Mouse (Mus musculus) midbrain, embryonic 11.5 days (tissue): ENCODE data around the gene Sos1. TPM values are rescaled to one million over a fixed set of nuclear protein-coding genes. Genes with fewer than 3 reads are reported as not detected.
A peak's percentile ranks its signal among the peaks of the same experiment; 100 is the strongest.

Experiments used
- ATAC-seq: fragments of 200-750 bp; cut with Nextera tagmentation; 2 replicates; pipeline ENCODE4 v1.8.0; 2017; ENCODE audit warnings: moderate TSS enrichment, moderate library complexity; ENCODE audit not compliant: low FRiP score
- DNase-seq: peaks from one replicate; pipeline ENCODE4 v3.0.0; 2015; ENCODE audit warnings: low spot score; ENCODE audit errors: missing footprints
- H3K27ac ChIP-seq: fragments of 300-500 bp; sonication (generic); 2 replicates; pipeline ENCODE4 v1.5.1; 2014; ENCODE audit warnings: low read depth, low read length
- H3K27me3 ChIP-seq: fragments of 300-500 bp; sonication (generic); 2 replicates; pipeline ENCODE4 v1.6.1; 2014; ENCODE audit warnings: mild to moderate bottlenecking, low read length, moderate library complexity, mixed read lengths; ENCODE audit not compliant: control insufficient read depth, insufficient read depth
- H3K36me3 ChIP-seq: fragments of 300-500 bp; sonication (generic); 2 replicates; pipeline ENCODE4 v1.6.1; 2014; ENCODE audit warnings: mild to moderate bottlenecking, low read length, moderate library complexity, mixed read lengths; ENCODE audit not compliant: control insufficient read depth, insufficient read depth
- H3K4me1 ChIP-seq: fragments of 300-500 bp; sonication (generic); 2 replicates; pipeline ENCODE4 v1.6.1; 2014; ENCODE audit warnings: low read length; ENCODE audit not compliant: control insufficient read depth, insufficient read depth
- H3K4me2 ChIP-seq: fragments of 300-500 bp; sonication (generic); 2 replicates; pipeline ENCODE4 v1.6.1; 2014; ENCODE audit warnings: mild to moderate bottlenecking, moderate library complexity
- H3K4me3 ChIP-seq: fragments of 300-500 bp; sonication (generic); 2 replicates; pipeline ENCODE4 v1.5.1; 2014; ENCODE audit warnings: low read depth, low read length
- H3K9ac ChIP-seq: fragments of 300-500 bp; sonication (generic); 2 replicates; pipeline ENCODE4 v1.6.1; 2014; ENCODE audit warnings: low read length
- H3K9me3 ChIP-seq: fragments of 300-500 bp; sonication (generic); 2 replicates; pipeline ENCODE4 v1.6.1; 2016; ENCODE audit warnings: low read length; ENCODE audit not compliant: control insufficient read depth
- WGBS: fragments of 180-500 bp; shearing (Covaris S2); extraction: QIAGEN DNeasy Blood & Tissue Kit; methylation state at CpG from one replicate; pipeline ENCODE4 v1.1.7; 2014; 5-methylcytosine and 5-hydroxymethylcytosine counted together
- polyA plus RNA-seq: library from polyadenylated mRNA; unstranded; fragments of >200 nt; fragmentation: Nextera tagmentation; extraction: Ambion mirVana; gene quantifications from 2 replicates; pipeline ENCODE4 v1.2.1, GENCODE M21; 2014

The Sos1 gene
- polyA plus RNA-seq, 1 experiment from 2014 or later: 8.9 TPM

DNA sequence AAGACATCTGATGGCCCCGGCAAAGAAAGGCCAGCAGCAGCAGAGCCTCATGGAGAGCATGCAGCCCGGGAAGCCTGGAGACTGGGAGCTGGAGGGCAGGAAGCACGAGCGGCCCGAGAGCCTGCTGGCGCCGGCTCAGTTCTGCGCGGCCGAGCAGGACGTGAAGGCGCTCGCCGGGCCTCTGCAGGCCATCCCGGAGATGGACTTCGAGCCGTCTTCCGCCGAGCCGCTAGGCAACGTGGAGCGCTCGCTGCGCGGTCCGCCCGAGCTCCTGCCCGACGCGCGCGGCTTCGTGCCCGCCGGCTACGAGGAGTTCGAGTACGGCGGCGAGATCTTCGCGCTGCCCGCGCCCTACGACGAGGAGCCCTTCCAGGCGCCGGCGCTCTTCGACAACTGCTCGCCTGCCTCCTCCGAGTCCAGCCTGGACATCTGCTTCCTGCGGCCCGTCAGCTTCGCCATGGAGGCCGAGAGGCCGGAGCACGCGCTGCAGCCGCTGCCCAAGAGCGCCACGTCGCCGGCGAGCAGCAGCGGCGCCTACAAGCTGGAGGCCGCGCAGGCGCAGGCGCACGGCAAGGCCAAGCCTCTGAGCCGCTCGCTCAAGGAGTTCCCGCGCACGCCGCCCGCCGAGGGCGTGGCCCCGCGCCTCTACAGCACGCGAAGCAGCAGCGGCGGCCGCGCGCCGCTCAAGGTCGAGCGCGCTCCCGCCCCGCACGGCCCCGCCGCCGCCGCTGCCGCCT is 107.1 kb downstream of the Sos1 start, which contains the start of gene Gm10190:
Gene Gm10190 (minus strand): TSS at position 553 of the 737 bp plus-strand sequence.
- DNase-seq: peak; percentile 99
- ATAC-seq: peak; percentile 99
- H3K4me2 ChIP-seq: peak within 1 kb of the TSS; percentile 67
- peaks cover 13% of the 10 kb centered on the region for H3K27me3 ChIP-seq
- peak within 1 kb of the TSS; percentile 41 for H3K4me3 ChIP-seq
- WGBS: 3% methylated on average over 99 of the region's 102 CpGs
- no peaks in the 10 kb centered on the region for H3K36me3 ChIP-seq
- H3K9ac ChIP-seq: peak within 1 kb of the TSS; percentile 78
- H3K27ac ChIP-seq: no peak within 1 kb of the TSS; the same call in 1 of the 2 replicates
- H3K9me3 ChIP-seq: no peaks in the 10 kb centered on the region; the same call in 1 of the 2 replicates
- peaks cover 2% of the 10 kb centered on the region; the same call in 1 of the 2 replicates for H3K4me1 ChIP-seq

- no peak overlapping the region for H3K4me2 ChIP-seq
- no peak for ATAC-seq
- no peak overlapping the region for H3K9ac ChIP-seq
- no peaks in the 10 kb centered on the region for H3K9me3 ChIP-seq
- H3K27me3 ChIP-seq: peaks cover 4% of the 10 kb centered on the region; the same call in 1 of the 2 replicates
- 77% methylated on average over 9 of the region's 9 CpGs for WGBS
- H3K36me3 ChIP-seq: no peaks in the 10 kb centered on the region
- H3K4me3 ChIP-seq: no peak overlapping the region
- H3K27ac ChIP-seq: no peak overlapping the region
- peaks cover 2% of the 10 kb centered on the region; the same call in 1 of the 2 replicates for H3K4me1 ChIP-seq
- no peak for DNase-seq
These were observed 111.6 kb downstream of the Sos1 start for GRCm38 (mm10) chr17:80368606-80369005.

GRCm38 (mm10) chr17:80367276-80367675 is 113.0 kb downstream of the Sos1 start:
- WGBS: 94% methylated on average over 5 of the region's 5 CpGs

DNA sequence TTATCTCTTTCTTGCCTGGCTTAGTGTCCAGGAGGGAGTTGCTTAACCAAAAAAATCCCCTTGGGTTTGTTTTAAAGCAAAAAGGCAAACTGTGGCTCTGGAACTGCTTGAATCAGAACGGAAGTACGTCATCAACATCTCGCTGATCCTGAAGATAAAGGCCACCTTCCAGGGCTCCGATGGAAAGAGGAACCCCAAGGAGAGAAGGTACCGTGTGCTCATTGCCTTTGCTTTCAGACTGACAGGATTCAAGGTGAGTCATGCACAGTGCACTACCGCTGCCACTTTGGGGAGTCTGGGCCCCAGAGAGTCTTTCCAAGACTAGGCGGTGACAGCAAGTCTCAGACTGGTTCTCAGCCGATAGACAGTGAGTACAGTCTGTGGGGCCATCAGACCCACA is 120.0 kb downstream of the Sos1 start:
- Histone ChIP-seq H3K27me3 (no peaks in the 10 kb centered on the region), H3K9me3 (no peaks in the 10 kb centered on the region), H3K4me2 (no peak overlapping the region), H3K4me3 (no peak overlapping the region), H3K4me1 (no peaks in the 10 kb centered on the region), H3K36me3 (no peaks in the 10 kb centered on the region), H3K9ac (no peak overlapping the region), H3K27ac (no peak overlapping the region)
- WGBS: 91% methylated on average over 8 of the region's 8 CpGs
- DNase-seq: no peak
- no peak for ATAC-seq

More at GRCm38 (mm10) chr17:80367276-80367675, 113.0 kb downstream of the Sos1 start:
- no peak overlapping the region for H3K27ac ChIP-seq
- no peak overlapping the region for H3K9ac ChIP-seq
- H3K4me2 ChIP-seq: no peak overlapping the region
- no peaks in the 10 kb centered on the region for H3K36me3 ChIP-seq
- H3K4me3 ChIP-seq: no peak overlapping the region
- no peaks in the 10 kb centered on the region for H3K4me1 ChIP-seq
- ATAC-seq: no peak
- H3K9me3 ChIP-seq: no peaks in the 10 kb centered on the region
- H3K27me3 ChIP-seq: no peaks in the 10 kb centered on the region; the same call in 1 of the 2 replicates
- no peak for DNase-seq

DNA sequence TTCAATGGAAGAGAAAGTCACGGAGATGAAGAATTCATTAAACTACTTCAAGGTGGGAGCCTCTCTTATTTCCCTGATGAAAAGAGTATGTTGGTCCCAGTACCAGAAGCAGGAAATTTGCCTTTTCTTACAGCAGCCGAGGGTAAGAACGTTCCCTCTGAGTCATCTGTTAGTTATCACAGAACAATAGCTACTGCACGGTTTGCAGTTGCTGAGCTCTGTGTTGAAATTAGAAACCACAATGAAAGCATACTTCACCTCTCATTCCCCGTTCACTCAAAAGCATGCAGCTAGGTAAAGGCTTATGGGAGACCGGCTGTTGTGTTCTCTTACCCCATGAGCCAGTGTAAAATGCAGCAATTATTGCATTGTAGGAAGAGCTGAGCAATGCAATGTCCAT is 133.0 kb downstream of the Sos1 start:
- no peak overlapping the region for H3K9ac ChIP-seq
- no peak for DNase-seq
- H3K9me3 ChIP-seq: no peaks in the 10 kb centered on the region
- no peaks in the 10 kb centered on the region for H3K4me1 ChIP-seq
- no peaks in the 10 kb centered on the region for H3K27me3 ChIP-seq
- ATAC-seq: no peak
- H3K4me3 ChIP-seq: no peak overlapping the region
- H3K27ac ChIP-seq: no peak overlapping the region
- no peaks in the 10 kb centered on the region for H3K36me3 ChIP-seq
- WGBS: 43% methylated on average over 6 of the region's 6 CpGs
- H3K4me2 ChIP-seq: no peak overlapping the region

DNA sequence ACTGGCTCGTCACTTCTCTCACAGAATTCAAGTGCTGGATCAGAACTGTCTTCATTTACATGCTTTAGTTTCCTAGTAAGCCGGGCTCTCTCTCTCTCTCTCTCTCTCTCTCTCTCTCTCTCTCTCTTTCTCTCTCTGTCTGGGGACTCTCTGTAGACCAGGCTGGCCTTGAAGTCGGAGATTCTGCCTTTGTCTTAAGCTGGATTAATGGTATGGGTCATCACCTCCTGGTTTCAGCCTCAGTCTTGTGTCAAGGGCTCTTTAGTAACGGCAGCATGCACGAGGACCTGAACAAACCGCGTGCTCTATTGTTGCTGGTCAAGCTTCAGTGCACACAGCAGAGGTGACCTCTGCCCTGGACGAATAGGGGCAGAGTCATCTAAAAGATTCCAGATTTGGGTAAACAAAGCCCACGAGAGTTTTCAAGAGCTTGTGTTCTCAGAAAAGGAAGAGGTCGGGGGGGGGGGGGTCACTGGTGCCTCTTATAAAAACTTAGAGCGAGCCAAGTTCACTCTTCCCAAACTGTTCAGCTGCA is 133.6 kb downstream of the Sos1 start:
- 14% methylated on average over 11 of the region's 11 CpGs for WGBS
- no peaks in the 10 kb centered on the region for H3K4me1 ChIP-seq
- H3K27ac ChIP-seq: no peak overlapping the region
- peak; percentile 90 for DNase-seq
- H3K9ac ChIP-seq: no peak overlapping the region
- H3K4me3 ChIP-seq: no peak overlapping the region
- no peaks in the 10 kb centered on the region for H3K27me3 ChIP-seq
- no peaks in the 10 kb centered on the region for H3K36me3 ChIP-seq
- H3K9me3 ChIP-seq: no peaks in the 10 kb centered on the region
- ATAC-seq: peak; percentile 70; the same call in 1 of the 2 replicates
- H3K4me2 ChIP-seq: no peak overlapping the region

DNA sequence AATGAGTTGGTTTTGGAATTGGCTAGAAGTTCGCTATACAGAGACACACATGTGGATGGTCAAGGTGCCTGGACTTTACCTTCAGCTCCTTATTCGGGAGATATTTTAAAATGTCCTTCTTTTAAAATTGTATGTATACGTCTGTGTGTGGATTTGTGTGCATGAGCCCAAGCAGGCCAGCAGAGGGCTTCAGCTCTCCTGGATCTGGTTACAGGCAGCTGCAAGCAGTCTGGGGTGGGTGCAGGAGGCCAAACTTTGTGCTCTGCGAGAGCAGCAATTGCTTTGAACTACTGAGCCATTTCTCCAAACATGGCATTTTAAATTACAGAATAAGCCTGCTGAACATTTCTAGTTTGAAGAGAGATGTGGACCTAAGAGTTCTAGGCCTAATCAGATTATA is 135.0 kb downstream of the Sos1 start:
- WGBS: 85% methylated on average over 4 of the region's 4 CpGs
- no peak for DNase-seq

More for the DNA sequence above, 135.0 kb downstream of the Sos1 start:
- no peaks in the 10 kb centered on the region for H3K9me3 ChIP-seq
- no peaks in the 10 kb centered on the region for H3K36me3 ChIP-seq
- no peak overlapping the region for H3K27ac ChIP-seq
- H3K4me1 ChIP-seq: no peaks in the 10 kb centered on the region
- H3K4me3 ChIP-seq: no peak overlapping the region
- H3K27me3 ChIP-seq: no peaks in the 10 kb centered on the region
- no peak for ATAC-seq
- H3K4me2 ChIP-seq: no peak overlapping the region
- H3K9ac ChIP-seq: no peak overlapping the region

Other genes starting within 250 kb of the Sos1 start
- gene Morn2, start 190.2 kb downstream of the Sos1 start, polyA plus RNA-seq: 36.2 and 44.6 TPM in 2 replicates
- 21.3 and 24.5 TPM in 2 replicates for gene Dhx57, start 190.0 kb downstream of the Sos1 start, polyA plus RNA-seq
- 0.57 and 0.98 TPM in 2 replicates for gene Arhgef33, start 173.0 kb downstream of the Sos1 start, polyA plus RNA-seq
- gene Gm10190, start 106.9 kb downstream of the Sos1 start, polyA plus RNA-seq: 0.72 and 1.1 TPM in 2 replicates
- 1.4 and 2.0 TPM in 2 replicates for gene Cdkl4, start 97.4 kb upstream of the Sos1 start, polyA plus RNA-seq
- 28.2 and 29.9 TPM in 2 replicates for gene Map4k3, start 248.0 kb upstream of the Sos1 start, polyA plus RNA-seq